Mouse (Mus musculus): ENCODE results near the gene Uncx. TPM values are rescaled to one million over a fixed set of nuclear protein-coding genes. Genes with fewer than 3 reads are reported as not detected.

The Uncx gene
- polyA plus RNA-seq, 2 experiments = 0.07 to 0.20 TPM

GRCm38 (mm10) chr5:139566640-139567399 lies 23.5 kb downstream of the Uncx start:
- peaks cover 34% of the 10 kb centered on the region for H3K27me3 ChIP-seq (ENCODE audit: control insufficient read depth, insufficient read depth, low read length)
- no peak for TF ChIP-seq POLR2A (IDR thresholded peaks at IDR 0.05; ENCODE audit: borderline replicate concordance, extremely low read depth, insufficient read depth, insufficient read length)
- DNase-seq (ENCODE audit: low spot score) = no peak

GRCm38 (mm10) chr5:139568079-139568478 lies 24.8 kb downstream of the Uncx start:
- Histone ChIP-seq H3K4me1 (ENCODE audit: control insufficient read depth, insufficient read depth, low read length) (no peaks in the 10 kb centered on the region), H3K4me3 (replicated peaks; ENCODE audit: low read length) (no peak overlapping the region), H3K27me3 (ENCODE audit: control insufficient read depth, insufficient read depth, low read length) (peaks cover 22% of the 10 kb centered on the region), H3K36me3 (ENCODE audit: control insufficient read depth, insufficient read depth, low read length) (no peaks in the 10 kb centered on the region), H3K27ac (replicated peaks; ENCODE audit: low read depth, low read length) (no peak overlapping the region), H3K4me2 (replicated peaks; ENCODE audit: low read depth, low read length, severe bottlenecking) (no peak overlapping the region), H3K9me3 (ENCODE audit: control insufficient read depth, low read length) (no peaks in the 10 kb centered on the region), H3K9ac (ENCODE audit: low read depth, low read length, severe bottlenecking) (no peak overlapping the region)
- 20% methylated on average over 2 of the region's 2 CpGs for WGBS
- ATAC-seq (ENCODE audit: low FRiP score, low read depth) (no peak), DNase-seq (ENCODE audit: low spot score) (no peak)
- TF ChIP-seq POLR2A (IDR thresholded peaks at IDR 0.05; ENCODE audit: borderline replicate concordance, extremely low read depth, insufficient read depth, insufficient read length) = no peak

More at GRCm38 (mm10) chr5:139566640-139567399, 23.5 kb downstream of the Uncx start:
- no peak overlapping the region for H3K4me3 ChIP-seq (replicated peaks; ENCODE audit: low read length)
- no peaks in the 10 kb centered on the region for H3K36me3 ChIP-seq (ENCODE audit: control insufficient read depth, insufficient read depth, low read length)
- WGBS = 64% methylated on average over 6 of the region's 6 CpGs
- H3K27ac ChIP-seq (replicated peaks; ENCODE audit: low read depth, low read length) = no peak overlapping the region
- ATAC-seq (ENCODE audit: low FRiP score, low read depth) = no peak
- H3K9me3 ChIP-seq (ENCODE audit: control insufficient read depth, low read length) = no peaks in the 10 kb centered on the region
- H3K4me2 ChIP-seq (replicated peaks; ENCODE audit: low read depth, low read length, severe bottlenecking) = no peak overlapping the region
- H3K9ac ChIP-seq (ENCODE audit: low read depth, low read length, severe bottlenecking) = no peak overlapping the region
- no peaks in the 10 kb centered on the region for H3K4me1 ChIP-seq (ENCODE audit: control insufficient read depth, insufficient read depth, low read length)

- Histone ChIP-seq H3K9me3 (ENCODE audit: control insufficient read depth, low read length) (no peaks in the 10 kb centered on the region), H3K4me1 (ENCODE audit: control insufficient read depth, insufficient read depth, low read length) (no peaks in the 10 kb centered on the region), H3K9ac (ENCODE audit: low read depth, low read length, severe bottlenecking) (no peak overlapping the region), H3K27me3 (ENCODE audit: control insufficient read depth, insufficient read depth, low read length) (no peaks in the 10 kb centered on the region; the same call in 1 of the 2 replicates), H3K4me2 (replicated peaks; ENCODE audit: low read depth, low read length, severe bottlenecking) (no peak overlapping the region), H3K36me3 (ENCODE audit: control insufficient read depth, insufficient read depth, low read length) (no peaks in the 10 kb centered on the region), H3K27ac (replicated peaks; ENCODE audit: low read depth, low read length) (no peak overlapping the region), H3K4me3 (replicated peaks; ENCODE audit: low read length) (no peak overlapping the region)
- DNase-seq (ENCODE audit: low spot score) (no peak), ATAC-seq (ENCODE audit: low FRiP score, low read depth) (no peak)
- no peak for TF ChIP-seq POLR2A (IDR thresholded peaks at IDR 0.05; ENCODE audit: borderline replicate concordance, extremely low read depth, insufficient read depth, insufficient read length)
- WGBS = 12% methylated on average over 7 of the region's 7 CpGs
These were observed 29.2 kb downstream of the Uncx start for GRCm38 (mm10) chr5:139572526-139572925.

- Histone ChIP-seq H3K27me3 (ENCODE audit: control insufficient read depth, insufficient read depth, low read length) (no peaks in the 10 kb centered on the region), H3K9ac (ENCODE audit: low read depth, low read length, severe bottlenecking) (no peak overlapping the region), H3K27ac (replicated peaks; ENCODE audit: low read depth, low read length) (no peak overlapping the region), H3K4me1 (ENCODE audit: control insufficient read depth, insufficient read depth, low read length) (no peaks in the 10 kb centered on the region), H3K9me3 (ENCODE audit: control insufficient read depth, low read length) (no peaks in the 10 kb centered on the region), H3K4me2 (replicated peaks; ENCODE audit: low read depth, low read length, severe bottlenecking) (no peak overlapping the region), H3K4me3 (replicated peaks; ENCODE audit: low read length) (no peak overlapping the region), H3K36me3 (ENCODE audit: control insufficient read depth, insufficient read depth, low read length) (no peaks in the 10 kb centered on the region)
- DNase-seq (ENCODE audit: low spot score) (no peak), ATAC-seq (ENCODE audit: low FRiP score, low read depth) (no peak)
- TF ChIP-seq POLR2A (IDR thresholded peaks at IDR 0.05; ENCODE audit: borderline replicate concordance, extremely low read depth, insufficient read depth, insufficient read length) = no peak
- WGBS = 73% methylated on average over 7 of the region's 7 CpGs
These were observed 30.5 kb downstream of the Uncx start for GRCm38 (mm10) chr5:139573606-139574311.

GRCm38 (mm10) chr5:139575054-139575453 lies 31.8 kb downstream of the Uncx start:
- no peak for ATAC-seq (ENCODE audit: low FRiP score, low read depth)
- no peak overlapping the region for H3K27ac ChIP-seq (replicated peaks; ENCODE audit: low read depth, low read length)
- no peak overlapping the region for H3K9ac ChIP-seq (ENCODE audit: low read depth, low read length, severe bottlenecking)
- WGBS = 60% methylated on average over 9 of the region's 9 CpGs
- no peak overlapping the region for H3K4me3 ChIP-seq (replicated peaks; ENCODE audit: low read length)
- no peaks in the 10 kb centered on the region for H3K36me3 ChIP-seq (ENCODE audit: control insufficient read depth, insufficient read depth, low read length)
- no peak for DNase-seq (ENCODE audit: low spot score)
- no peak for TF ChIP-seq POLR2A (IDR thresholded peaks at IDR 0.05; ENCODE audit: borderline replicate concordance, extremely low read depth, insufficient read depth, insufficient read length)
- H3K27me3 ChIP-seq (ENCODE audit: control insufficient read depth, insufficient read depth, low read length) = peaks cover 6% of the 10 kb centered on the region
- no peak overlapping the region for H3K4me2 ChIP-seq (replicated peaks; ENCODE audit: low read depth, low read length, severe bottlenecking)
- H3K4me1 ChIP-seq (ENCODE audit: control insufficient read depth, insufficient read depth, low read length) = no peaks in the 10 kb centered on the region
- H3K9me3 ChIP-seq (ENCODE audit: control insufficient read depth, low read length) = no peaks in the 10 kb centered on the region
